Mouse (Mus musculus): Measurements from ENCODE around the gene Slc39a3. TPM values are rescaled to one million over a fixed set of nuclear protein-coding genes. Genes with fewer than 3 reads are reported as not detected.

Gene Slc39a3
- polyA plus RNA-seq, 2 experiments from 2014 or later = 3.3 to 4.7 TPM

- no peak for ATAC-seq
Observed at GRCm38 (mm10) chr10:81006005-81006677, 31.1 kb downstream of the Slc39a3 start.

- no peak for ATAC-seq
Observed at GRCm38 (mm10) chr10:81001161-81001560, 36.1 kb downstream of the Slc39a3 start.

GRCm38 (mm10) chr10:81000197-81001062, 36.8 kb downstream of the Slc39a3 start:
- ATAC-seq = no peak

GRCm38 (mm10) chr10:80999362-81000196, 37.6 kb downstream of the Slc39a3 start:
- peak; percentile 90 for ATAC-seq

DNA sequence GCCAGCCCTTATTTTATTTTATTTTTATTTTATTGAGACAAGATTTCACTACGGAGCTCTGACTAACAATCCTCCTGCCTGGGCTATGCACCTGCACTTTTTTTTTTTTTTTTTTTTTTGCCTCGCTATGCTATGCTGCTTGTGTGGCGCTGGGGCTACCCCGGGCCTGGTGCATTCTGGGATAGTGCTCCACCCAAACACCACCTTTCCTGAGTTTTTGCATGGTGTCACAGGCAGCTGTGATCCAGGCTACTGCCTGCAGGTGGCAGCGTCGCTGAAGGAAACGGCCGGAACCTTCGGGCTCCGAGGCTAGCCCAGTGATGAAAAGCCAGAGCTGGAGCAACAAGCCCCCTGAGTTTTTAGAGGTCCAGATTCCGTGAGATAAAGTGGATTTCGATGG, 38.4 kb downstream of the Slc39a3 start:
- ATAC-seq = peak; percentile 44

GRCm38 (mm10) chr10:80998021-80998420, 39.2 kb downstream of the Slc39a3 start:
- ATAC-seq = no peak

- no peak for ATAC-seq
Observed at GRCm38 (mm10) chr10:80997332-80997731, 39.9 kb downstream of the Slc39a3 start.

- no peak for ATAC-seq
Observed at GRCm38 (mm10) chr10:80996501-80996900, 40.7 kb downstream of the Slc39a3 start.

DNA sequence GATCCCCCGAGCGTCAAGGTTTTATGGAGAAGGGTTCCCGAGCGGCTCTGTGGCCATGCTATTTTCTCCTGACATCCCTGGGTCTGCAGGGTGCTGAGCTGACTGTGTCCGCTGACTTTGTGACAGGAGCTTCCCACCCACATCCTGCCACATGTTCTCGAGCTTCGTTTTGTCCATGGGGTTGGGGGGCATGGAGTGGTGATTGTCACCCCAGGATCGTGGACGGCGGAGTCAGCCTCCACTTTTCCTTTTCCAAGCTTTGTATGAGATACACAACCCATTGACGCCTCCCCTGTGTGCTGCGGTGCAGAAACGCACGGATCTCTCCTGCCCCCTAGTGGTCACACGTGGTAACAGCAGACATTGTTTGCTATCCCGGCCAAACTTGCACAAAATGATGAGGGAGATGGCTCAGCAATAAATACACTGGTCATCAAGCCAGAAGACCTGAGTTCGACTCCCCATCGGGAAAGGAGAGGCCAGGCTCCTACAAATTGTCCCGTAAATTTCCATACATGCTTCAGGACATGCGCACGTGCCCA, 42.1 kb downstream of the Slc39a3 start:
- ATAC-seq = peak; percentile 46

GRCm38 (mm10) chr10:80994621-80995020, 42.6 kb downstream of the Slc39a3 start:
- ATAC-seq = no peak

GRCm38 (mm10) chr10:80993276-80993675, 44.0 kb downstream of the Slc39a3 start:
- no peak for ATAC-seq

- no peak for ATAC-seq
Observed at GRCm38 (mm10) chr10:80991945-80992344, 45.3 kb downstream of the Slc39a3 start.

DNA sequence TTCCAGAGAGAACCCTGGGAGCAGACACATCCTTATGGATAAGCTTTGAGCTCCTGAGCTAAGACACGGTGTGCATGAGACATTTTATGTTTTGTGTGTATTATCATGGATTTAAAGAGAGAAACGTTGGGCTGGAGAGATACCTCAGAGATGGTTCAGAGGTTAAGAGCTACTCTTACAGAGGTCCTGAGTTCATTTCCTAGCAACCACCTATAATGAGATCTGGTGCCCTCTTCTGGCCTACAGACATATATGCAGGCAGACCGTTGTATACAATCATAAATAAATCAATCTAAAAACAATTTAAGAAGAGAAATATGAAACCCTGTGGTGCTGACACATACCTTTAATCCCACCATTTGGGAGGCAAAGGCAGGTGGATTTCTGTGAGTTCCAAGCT, 46.2 kb downstream of the Slc39a3 start:
- no peak for ATAC-seq

DNA sequence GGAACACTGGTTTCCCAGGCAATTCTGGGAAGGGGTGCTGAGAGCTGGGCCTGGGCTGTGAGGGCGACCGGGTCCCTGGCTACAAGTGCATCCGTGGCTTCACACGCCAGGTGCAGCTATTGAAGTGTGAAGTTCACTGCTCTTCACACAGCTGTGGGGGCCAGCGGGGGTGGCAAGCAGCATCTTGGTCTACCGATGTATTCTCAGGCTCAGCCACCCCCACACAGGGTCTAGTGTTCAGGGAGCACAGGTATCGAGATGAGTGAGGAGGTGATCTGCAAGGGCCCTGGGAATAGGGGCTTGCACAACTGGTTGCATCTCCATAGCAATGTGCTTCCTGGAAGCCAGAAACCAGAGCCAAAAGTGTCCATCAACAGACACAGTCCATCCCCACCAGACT, 46.8 kb downstream of the Slc39a3 start:
- ATAC-seq = no peak

DNA sequence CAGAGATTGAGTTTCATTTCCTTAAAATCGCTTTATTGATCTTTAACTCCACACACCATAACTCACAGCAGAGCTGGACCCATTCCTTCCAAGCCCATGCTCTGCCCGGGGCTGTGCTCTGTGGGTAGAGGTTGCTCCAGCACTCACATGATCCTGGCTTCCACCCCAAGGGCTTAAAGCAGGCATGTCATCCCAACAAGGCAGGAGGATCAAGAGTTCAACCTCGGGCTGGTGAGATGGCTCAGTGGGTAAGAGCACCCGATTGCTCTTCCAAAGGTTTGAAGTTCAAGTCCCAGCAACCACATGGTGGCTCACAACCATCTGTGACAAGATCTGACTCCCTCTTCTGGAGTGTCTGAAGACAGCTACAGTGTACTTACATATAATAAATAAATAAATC, 47.4 kb downstream of the Slc39a3 start:
- ATAC-seq = peak; percentile 2

- peak; percentile 50 for ATAC-seq
Observed at GRCm38 (mm10) chr10:80989446-80989845, 47.8 kb downstream of the Slc39a3 start.

GRCm38 (mm10) chr10:80987709-80988441, 49.4 kb downstream of the Slc39a3 start:
- ATAC-seq = peak; percentile 41

DNA sequence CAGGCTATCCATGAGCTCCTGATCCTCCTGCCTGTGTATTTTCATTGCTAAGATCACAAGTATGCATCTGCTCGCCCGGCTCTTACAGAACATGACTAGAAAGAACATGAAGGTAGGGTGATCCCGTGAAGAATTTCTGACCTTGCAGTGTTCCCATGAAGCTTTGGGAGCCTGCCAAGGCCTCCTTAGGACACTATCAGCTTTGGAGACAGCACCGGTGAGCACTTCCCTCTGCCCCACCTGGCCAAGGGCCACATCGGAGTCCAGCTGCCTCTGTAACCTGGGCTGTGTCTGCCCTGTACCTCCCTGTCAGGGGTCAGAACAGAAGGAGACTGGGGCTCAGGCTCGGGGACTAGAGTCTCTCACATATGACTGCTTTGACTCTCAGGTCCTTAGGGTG, 50.5 kb downstream of the Slc39a3 start:
- ATAC-seq = no peak

DNA sequence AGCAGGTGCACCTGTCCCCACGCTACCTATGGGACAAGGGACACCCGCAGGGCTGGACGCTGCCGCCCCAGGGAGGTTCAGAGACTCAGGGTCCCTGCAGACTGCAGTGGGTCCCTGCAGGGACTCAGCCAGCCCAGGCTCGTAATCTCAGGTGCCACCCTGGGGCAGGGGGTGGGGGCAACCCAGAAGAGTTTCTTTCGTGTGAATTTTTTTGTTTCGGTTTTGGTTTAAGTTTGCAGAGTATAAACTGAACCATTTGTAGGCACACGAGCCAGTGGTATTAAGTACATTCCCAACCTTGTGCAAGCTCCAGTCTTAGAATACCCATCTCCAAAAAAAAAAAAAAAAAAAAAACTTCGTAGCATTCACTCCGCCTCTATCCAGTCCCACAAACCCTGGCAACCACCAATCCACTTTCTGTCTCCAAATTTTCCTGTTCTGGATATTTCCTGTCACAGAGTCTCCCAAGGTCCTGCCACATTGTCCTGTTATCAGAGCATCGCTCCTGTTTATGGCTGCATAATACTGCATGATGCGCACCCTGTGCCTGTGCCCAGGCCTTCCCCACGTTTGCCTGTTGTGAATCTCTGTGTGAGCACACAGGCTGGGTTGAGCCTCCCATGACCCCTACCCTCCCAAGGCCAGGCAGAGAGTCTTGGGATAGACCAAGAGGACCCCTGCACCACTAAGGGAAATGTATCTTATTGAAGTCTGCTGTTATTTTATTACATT, 51.1 kb downstream of the Slc39a3 start:
- peak; percentile 72 for ATAC-seq

GRCm38 (mm10) chr10:80985241-80985969, 51.8 kb downstream of the Slc39a3 start:
- ATAC-seq = peak; percentile 46

DNA sequence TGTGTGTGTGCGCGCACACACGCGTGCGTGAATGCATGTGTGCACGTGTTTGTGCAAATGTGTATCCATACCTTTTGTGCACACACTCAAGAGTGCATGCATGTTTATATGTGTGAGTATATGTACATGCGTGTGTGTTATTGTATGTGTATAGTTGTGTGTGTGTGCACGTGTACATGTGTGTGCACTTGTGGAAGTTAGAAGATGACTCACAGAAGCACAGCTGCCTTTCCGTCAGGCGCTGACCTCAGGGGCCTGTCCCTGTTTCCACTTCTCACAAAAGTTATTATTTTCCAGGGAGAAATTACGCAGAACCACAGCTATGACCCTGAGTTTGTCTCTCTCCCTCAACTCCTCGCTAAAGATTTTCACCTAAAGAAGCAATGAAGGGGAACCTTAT, 53.0 kb downstream of the Slc39a3 start:
- no peak for ATAC-seq

Measured in CD4-positive, CD25-positive, alpha-beta regulatory T cell, adult 4 months (primary cell).